Mouse (Mus musculus) MEL (cell line): ENCODE measurements around the gene Bri3bp. TPM values are rescaled to one million over a fixed set of nuclear protein-coding genes. Genes with fewer than 3 reads are reported as not detected.
A peak's percentile ranks its signal among the peaks of the same experiment; 100 is the strongest.

Source experiments
- DNase-seq: peaks from one replicate; pipeline ENCODE4 v3.0.0; 2011; ENCODE audit warnings: low read depth, low spot score
- H3K27ac ChIP-seq: 2 replicates; pipeline ENCODE4 v1.5.1; 2012; ENCODE audit warnings: low read depth, mild to moderate bottlenecking, control low read depth, low read length, moderate library complexity; ENCODE audit not compliant: control insufficient read depth
- H3K27me3 ChIP-seq, 2 experiments: fragments of 150-350 bp in 1 of 2; sonication (generic) in 1 of 2; 2 replicates each; pipeline ENCODE4 v1.6.1; 2012; ENCODE audit warnings: low read length in 2 of 2, mild to moderate bottlenecking in 2 of 2, improper control_type of control experiment in 1 of 2, moderate library complexity in 1 of 2; ENCODE audit not compliant: insufficient read depth in 2 of 2, control insufficient read depth in 1 of 2
- H3K36me3 ChIP-seq, 2 experiments: 2 replicates each; pipeline ENCODE4 v1.6.1; 2012 to 2014; ENCODE audit warnings: low read length in 2 of 2, improper control_type of control experiment in 1 of 2, inconsistent platforms in 1 of 2, mild to moderate bottlenecking in 1 of 2; ENCODE audit not compliant: insufficient read depth in 2 of 2, control insufficient read depth in 1 of 2
- H3K4me1 ChIP-seq, 2 experiments: fragments of 150-350 bp in 1 of 2; sonication (generic) in 1 of 2; 2 replicates each; pipeline ENCODE4 v1.6.1; 2012; ENCODE audit warnings: low read length in 2 of 2, improper control_type of control experiment in 1 of 2, mild to moderate bottlenecking in 1 of 2; ENCODE audit not compliant: insufficient read depth in 2 of 2, control insufficient read depth in 1 of 2
- H3K4me3 ChIP-seq, 2 experiments: fragments of 150-350 bp in 1 of 2; sonication (generic) in 1 of 2; 2 replicates each; pipeline ENCODE4 v1.5.1; 2012; ENCODE audit warnings: low read depth in 2 of 2, low read length in 2 of 2, mild to moderate bottlenecking in 2 of 2, moderate library complexity in 2 of 2, control low read depth in 1 of 2, improper control_type of control experiment in 1 of 2; ENCODE audit not compliant: control insufficient read depth in 1 of 2, insufficient read depth in 1 of 2
- H3K79me2 ChIP-seq: 2 replicates; pipeline ENCODE4 v1.6.1; 2012; ENCODE audit warnings: mild to moderate bottlenecking, low read length, moderate library complexity; ENCODE audit not compliant: control insufficient read depth, poor library complexity, insufficient read depth
- H3K9ac ChIP-seq: 2 replicates; pipeline ENCODE4 v1.6.1; 2012; ENCODE audit warnings: low read depth, mild to moderate bottlenecking, control low read depth, low read length, moderate library complexity; ENCODE audit not compliant: control insufficient read depth, poor library complexity, severe bottlenecking
- H3K9me3 ChIP-seq: fragments of 150-350 bp; sonication (generic); replicated peaks from 2 replicates; pipeline ENCODE4 v1.6.1; 2012; ENCODE audit warnings: mild to moderate bottlenecking, low read length, improper control_type of control experiment, moderate library complexity; ENCODE audit not compliant: insufficient read depth
- CHD1 ChIP-seq: IDR thresholded peaks from 2 replicates; pipeline ENCODE4 v1.6.1; 2012; ENCODE audit warnings: low read depth, mild to moderate bottlenecking, inconsistent platforms, low read length, improper control_type of control experiment
- CHD2 ChIP-seq: IDR thresholded peaks from 2 replicates; pipeline ENCODE4 v1.6.1; 2011; ENCODE audit warnings: low read length, improper control_type of control experiment
- E2F4 ChIP-seq: IDR thresholded peaks from 2 replicates; pipeline ENCODE4 v1.6.1; 2011; ENCODE audit warnings: low read depth, low read length, improper control_type of control experiment, borderline replicate concordance
- ELF1 ChIP-seq: IDR thresholded peaks from 2 replicates; pipeline ENCODE4 v1.6.1; 2014; ENCODE audit warnings: low read depth, mild to moderate bottlenecking, inconsistent platforms, low read length, improper control_type of control experiment, moderate library complexity
- EP300 ChIP-seq, 2 experiments: IDR thresholded peaks; 2 replicates each; pipeline ENCODE4 v1.6.1; 2011; ENCODE audit warnings: improper control_type of control experiment in 2 of 2, low read length in 2 of 2, low read depth in 1 of 2, mild to moderate bottlenecking in 1 of 2
- ETS1 ChIP-seq: IDR thresholded peaks from 2 replicates; pipeline ENCODE4 v1.6.1; 2012; ENCODE audit warnings: low read depth, mild to moderate bottlenecking, inconsistent platforms, low read length, improper control_type of control experiment, moderate library complexity
- GABPA ChIP-seq: IDR thresholded peaks from 2 replicates; pipeline ENCODE4 v1.6.1; 2012; ENCODE audit warnings: low read depth, mild to moderate bottlenecking, inconsistent platforms, low read length, improper control_type of control experiment, moderate library complexity
- GATA1 ChIP-seq: IDR thresholded peaks from 2 replicates; pipeline ENCODE4 v1.6.1; 2011; ENCODE audit warnings: low read depth, low read length, improper control_type of control experiment
- HCFC1 ChIP-seq: IDR thresholded peaks from 2 replicates; pipeline ENCODE4 v1.6.1; 2012; ENCODE audit warnings: low read depth, mild to moderate bottlenecking, inconsistent platforms, low read length, improper control_type of control experiment, moderate library complexity
- JUND ChIP-seq: IDR thresholded peaks from 2 replicates; pipeline ENCODE4 v1.6.1; 2011; ENCODE audit warnings: low read depth, mild to moderate bottlenecking, improper control_type of control experiment, low read length
- KAT2A ChIP-seq: conservative IDR thresholded peaks from 2 replicates; pipeline ENCODE4 v1.6.1; 2012; ENCODE audit warnings: low read depth, low read length, improper control_type of control experiment, inconsistent platforms
- MAFK ChIP-seq: IDR thresholded peaks from 2 replicates; pipeline ENCODE4 v1.6.1; 2011; ENCODE audit warnings: low read depth, mild to moderate bottlenecking, low read length, improper control_type of control experiment, borderline replicate concordance
- MAZ ChIP-seq: IDR thresholded peaks from 2 replicates; pipeline ENCODE4 v1.6.1; 2012; ENCODE audit warnings: low read depth, mild to moderate bottlenecking, inconsistent platforms, low read length, improper control_type of control experiment
- MEF2A ChIP-seq: IDR thresholded peaks from 2 replicates; pipeline ENCODE4 v1.6.1; 2014; ENCODE audit warnings: low read depth, mild to moderate bottlenecking, inconsistent platforms, low read length, improper control_type of control experiment; ENCODE audit not compliant: poor library complexity, insufficient replicate concordance, severe bottlenecking; ENCODE audit errors: extremely low read depth
- MXI1 ChIP-seq: IDR thresholded peaks from 2 replicates; pipeline ENCODE4 v1.6.1; 2011; ENCODE audit warnings: mild to moderate bottlenecking, low read depth, low read length, improper control_type of control experiment
- MYB ChIP-seq: IDR thresholded peaks from 2 replicates; pipeline ENCODE4 v1.6.1; 2011; ENCODE audit warnings: mild to moderate bottlenecking, low read depth, low read length, improper control_type of control experiment
- MYC ChIP-seq: IDR thresholded peaks from 2 replicates; pipeline ENCODE4 v1.6.1; 2011; ENCODE audit warnings: low read depth, mild to moderate bottlenecking, low read length, improper control_type of control experiment, moderate library complexity
- NRF1 ChIP-seq: IDR thresholded peaks from 2 replicates; pipeline ENCODE4 v1.6.1; 2014; ENCODE audit warnings: low read depth, mild to moderate bottlenecking, inconsistent platforms, low read length, improper control_type of control experiment, moderate library complexity; ENCODE audit not compliant: poor library complexity, insufficient read depth, severe bottlenecking
- POLR2A ChIP-seq, 2 experiments: IDR thresholded peaks; 2 replicates each; pipeline ENCODE4 v1.6.1; 2011 to 2012; ENCODE audit warnings: low read length in 2 of 2, mild to moderate bottlenecking in 2 of 2, control low read depth in 1 of 2, improper control_type of control experiment in 1 of 2, low read depth in 1 of 2, moderate library complexity in 1 of 2; ENCODE audit not compliant: control insufficient read depth in 1 of 2, insufficient read depth in 1 of 2, poor library complexity in 1 of 2
- POLR2AphosphoS2 ChIP-seq: IDR thresholded peaks from 2 replicates; pipeline ENCODE4 v1.6.1; 2011; ENCODE audit warnings: low read length, improper control_type of control experiment
- POLR2AphosphoS5 ChIP-seq: IDR thresholded peaks from 2 replicates; pipeline ENCODE4 v1.6.1; 2012; ENCODE audit warnings: low read depth, borderline replicate concordance, mild to moderate bottlenecking, inconsistent platforms, low read length, moderate library complexity, mixed read lengths
- RAD21 ChIP-seq: IDR thresholded peaks from 2 replicates; pipeline ENCODE4 v1.6.1; 2011; ENCODE audit warnings: mild to moderate bottlenecking, low read depth, low read length, improper control_type of control experiment
- RCOR1 ChIP-seq: IDR thresholded peaks from 2 replicates; pipeline ENCODE4 v1.6.1; 2012; ENCODE audit warnings: low read depth, mild to moderate bottlenecking, inconsistent platforms, low read length, improper control_type of control experiment
- SIN3A ChIP-seq: IDR thresholded peaks from 2 replicates; pipeline ENCODE4 v1.6.1; 2012; ENCODE audit warnings: low read length, improper control_type of control experiment, inconsistent platforms
- SMC3 ChIP-seq: IDR thresholded peaks from 2 replicates; pipeline ENCODE4 v1.6.1; 2011; ENCODE audit warnings: low read depth, low read length, improper control_type of control experiment
- TAL1 ChIP-seq: IDR thresholded peaks from 2 replicates; pipeline ENCODE4 v1.6.1; 2012; ENCODE audit warnings: mild to moderate bottlenecking, inconsistent platforms, low read length, moderate library complexity, mixed read lengths
- TCF12 ChIP-seq: IDR thresholded peaks from 2 replicates; pipeline ENCODE4 v1.6.1; 2014; ENCODE audit warnings: low read depth, mild to moderate bottlenecking, inconsistent platforms, low read length, improper control_type of control experiment, moderate library complexity
- UBTF ChIP-seq: IDR thresholded peaks from 2 replicates; pipeline ENCODE4 v1.6.1; 2012; ENCODE audit warnings: low read depth, mild to moderate bottlenecking, inconsistent platforms, low read length, improper control_type of control experiment, moderate library complexity, borderline replicate concordance; ENCODE audit not compliant: insufficient read depth
- USF1 ChIP-seq: IDR thresholded peaks from 2 replicates; pipeline ENCODE4 v1.6.1; 2014; ENCODE audit warnings: low read depth, mild to moderate bottlenecking, inconsistent platforms, low read length, improper control_type of control experiment, moderate library complexity
- USF2 ChIP-seq, 2 experiments: IDR thresholded peaks; 2 replicates each; pipeline ENCODE4 v1.6.1; 2011 to 2012; ENCODE audit warnings: improper control_type of control experiment in 2 of 2, low read length in 2 of 2, borderline replicate concordance in 1 of 2, inconsistent platforms in 1 of 2, low read depth in 1 of 2, mild to moderate bottlenecking in 1 of 2; ENCODE audit not compliant: insufficient read depth in 1 of 2
- ZKSCAN1 ChIP-seq: IDR thresholded peaks from 2 replicates; pipeline ENCODE4 v1.6.1; 2012; ENCODE audit warnings: low read depth, mild to moderate bottlenecking, inconsistent platforms, low read length, improper control_type of control experiment, moderate library complexity
- ZMIZ1 ChIP-seq: IDR thresholded peaks from 2 replicates; pipeline ENCODE4 v1.6.1; 2012; ENCODE audit warnings: low read depth, mild to moderate bottlenecking, inconsistent platforms, low read length, improper control_type of control experiment, moderate library complexity
- ZNF384 ChIP-seq: IDR thresholded peaks from 2 replicates; pipeline ENCODE4 v1.6.1; 2012; ENCODE audit warnings: low read depth, mild to moderate bottlenecking, inconsistent platforms, low read length, improper control_type of control experiment
- polyA plus RNA-seq, 2 experiments: library from polyadenylated mRNA; stranded (reverse) in 1 of 2; unstranded in 1 of 2; fragments of >175 nt in 1 of 2; fragments of >200 nt in 1 of 2; gene quantifications; 2 replicates each; pipeline versions ENCODE4 v1.2.1 to v1.2.4; 2012; ENCODE audit warnings: low replicate concordance in 2 of 2, low read depth in 1 of 2; ENCODE audit not compliant: insufficient read length in 2 of 2, insufficient read depth in 1 of 2, missing spikeins in 1 of 2
- total RNA-seq: library from RNA; depleted of rRNA; stranded (reverse); fragments of 300-350 nt; gene quantifications from 2 replicates; pipeline ENCODE4 v1.2.3, GENCODE M21; 2012; rRNA removed

Bri3bp gene
- total RNA-seq = 87.6 and 88.6 TPM in 2 replicates
- polyA plus RNA-seq = 100 to 1,000 TPM in 1 of 2 experiments, 10 to 100 TPM in 1; 73.7 to 264 TPM

DNA sequence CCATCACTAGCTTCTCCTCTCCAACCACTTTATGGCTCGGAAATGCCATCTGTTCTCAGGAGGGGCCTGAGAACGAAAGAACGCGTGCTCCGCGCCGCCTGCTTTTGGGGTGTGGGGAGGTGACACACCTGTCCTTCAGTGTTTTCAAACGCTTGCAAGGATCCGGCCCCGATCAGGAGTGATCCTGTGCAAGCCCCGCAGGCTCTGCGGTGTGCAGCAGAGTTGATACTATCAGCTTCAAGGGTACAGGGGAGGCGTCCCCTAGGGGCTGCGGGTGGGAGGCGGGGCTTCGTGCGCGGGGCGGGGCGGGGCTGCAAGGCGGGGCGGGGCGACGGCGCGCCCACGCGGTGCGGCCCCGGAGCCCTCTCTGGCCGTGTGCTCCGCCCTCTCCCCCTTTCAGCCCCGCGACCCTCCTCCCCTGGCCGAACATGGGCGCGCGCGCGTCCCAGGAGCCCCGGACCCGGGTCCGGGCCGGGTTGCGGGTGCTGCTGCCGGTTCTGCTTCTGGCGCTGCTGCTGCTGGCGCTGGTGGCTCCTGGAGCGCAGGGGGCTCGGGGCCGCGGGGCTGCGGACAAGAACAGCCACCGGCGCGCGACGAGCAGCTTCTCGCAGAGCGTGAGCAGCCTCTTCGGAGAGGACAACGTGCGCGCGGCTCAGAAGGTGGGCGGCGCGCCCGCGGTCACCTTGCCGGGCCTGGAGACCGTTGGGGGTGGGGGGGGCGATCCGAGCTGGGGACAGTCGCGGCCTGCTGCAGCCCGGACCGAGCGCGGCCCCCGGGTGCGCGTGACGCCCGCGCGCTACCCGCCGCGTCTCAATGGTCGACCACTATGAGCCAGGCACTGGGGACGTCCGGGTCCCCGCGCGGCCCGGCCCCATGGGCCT is at the start of gene Bri3bp:
TSS of gene Bri3bp (plus strand) at position 335 of the 881 bp plus-strand sequence.
- Histone ChIP-seq H3K79me2 (peaks cover 49% of the 10 kb centered on the region), H3K27ac (peak within 1 kb of the TSS; percentile 92), H3K4me3 (peak within 1 kb of the TSS; percentile 89 to 98), H3K36me3 (peaks cover 6 to 32% of the 10 kb centered on the region in 2 experiments), H3K9me3 (no peaks in the 10 kb centered on the region), H3K9ac (peak within 1 kb of the TSS; percentile 96), H3K27me3 (no peaks in the 10 kb centered on the region), H3K4me1 (peaks cover 14 to 29% of the 10 kb centered on the region in 2 experiments)
- DNase-seq = peak; percentile 82
- TF ChIP-seq HCFC1 (no peak; the same call in 1 of the 2 replicates), MEF2A (no peak), ZNF384 (no peak), TAL1 (no peak), USF2 (IDR thresholded peaks at IDR 0.05; ENCODE audit: borderline replicate concordance in 1 of 2, insufficient read depth in 1 of 2, low read depth in 1 of 2, low read length in 2 of 2) (no peak), KAT2A (no peak; the same call in 1 of the 2 replicates), SMC3 (no peak), GATA1 (peak; percentile 21; the same call in 1 of the 2 replicates), MYB (no peak), ZMIZ1 (peak; percentile 85), CHD1 (no peak; the same call in 1 of the 2 replicates), POLR2AphosphoS2 (peak; percentile 53; the same call in 1 of the 2 replicates), RAD21 (no peak), MXI1 (peak; percentile 83), MAFK (no peak), POLR2AphosphoS5 (no peak), SIN3A (no peak; the same call in none of the 2 replicates), ETS1 (0 out of 2 replicates have a peak, but pooled peaks have one; percentile 5), RCOR1 (no peak), UBTF (0 out of 2 replicates have a peak, but pooled peaks have one; percentile 89), EP300 (IDR thresholded peaks at IDR 0.05; ENCODE audit: low read depth in 1 of 2, low read length in 2 of 2) (no peak; a peak in 2 of 4 replicates), TCF12 (0 out of 2 replicates have a peak, but pooled peaks have one; percentile 4), MYC (no peak), E2F4 (no peak), GABPA (no peak), NRF1 (0 out of 2 replicates have a peak, but pooled peaks have one; percentile 7), ELF1 (no peak), POLR2A (IDR thresholded peaks at IDR 0.05; ENCODE audit: control insufficient read depth in 1 of 2, insufficient read depth in 1 of 2, low read depth in 1 of 2, low read length in 2 of 2, poor library complexity in 1 of 2) (peak; percentile 62 to 63; a peak in 3 of 4 replicates), ZKSCAN1 (no peak), JUND (no peak), USF1 (0 out of 2 replicates have a peak, but pooled peaks have one; percentile 11), CHD2 (no peak), MAZ (0 out of 2 replicates have a peak, but pooled peaks have one; percentile 27)
